Mouse (Mus musculus) c-Kit-positive CD71-positive TER-119-positive erythroid progenitor cells, embryonic 14.5 days (primary cell): ENCODE measurements at regions not wholly inside any gene's neighbourhood (a gene's known extent, or its start where the extent isn't known, plus 50 kb on each side); places are given as distances from the start of the nearest gene placed in this dataset.
A peak's percentile ranks its signal among the peaks of the same experiment; 100 is the strongest.

Source experiments
- DNase-seq: peaks from one replicate; pipeline ENCODE4 v3.0.0-alpha.2; 2013; ENCODE audit warnings: low spot score

DNA sequence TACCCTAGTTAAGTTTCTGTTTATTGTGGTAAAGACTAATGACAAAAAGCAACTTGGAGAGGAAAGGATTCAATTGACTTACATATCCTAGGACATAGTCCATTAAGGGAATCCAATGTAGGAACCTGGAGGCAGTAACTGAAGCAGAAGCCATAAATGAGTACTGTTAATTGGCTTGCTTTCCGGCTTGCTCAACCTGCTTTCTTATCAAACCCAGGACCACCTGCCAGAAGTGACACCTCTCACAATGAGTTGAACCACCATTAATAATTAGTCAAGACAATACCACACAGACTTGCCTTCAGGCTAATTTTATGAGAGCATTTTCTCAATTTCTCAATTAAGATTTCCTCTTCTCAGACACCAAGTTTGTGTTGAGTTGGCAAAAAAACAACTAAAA, 148.8 kb downstream of the Ccser2 start:
- DNase-seq, result no peak

DNA sequence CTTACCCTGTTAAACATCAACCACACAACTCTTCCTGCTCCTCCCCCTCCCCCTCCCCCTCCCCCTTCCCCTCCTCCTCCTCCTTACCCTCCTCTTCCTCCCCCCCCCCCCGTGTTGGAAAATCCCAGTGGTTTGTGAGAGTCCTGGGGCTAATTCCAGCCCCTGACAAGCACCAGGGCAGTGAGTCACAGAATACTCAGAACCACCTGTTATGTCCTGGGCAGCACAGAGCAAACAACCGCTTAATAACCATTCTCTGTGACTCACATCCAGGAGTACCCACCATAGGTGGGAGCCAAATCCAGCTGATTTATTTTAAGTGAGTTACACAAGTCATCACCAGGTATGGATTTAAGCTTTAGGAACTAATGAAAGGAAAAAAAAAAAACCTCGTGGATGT, 166.2 kb downstream of the Ccser2 start:
- no peak for DNase-seq

DNA sequence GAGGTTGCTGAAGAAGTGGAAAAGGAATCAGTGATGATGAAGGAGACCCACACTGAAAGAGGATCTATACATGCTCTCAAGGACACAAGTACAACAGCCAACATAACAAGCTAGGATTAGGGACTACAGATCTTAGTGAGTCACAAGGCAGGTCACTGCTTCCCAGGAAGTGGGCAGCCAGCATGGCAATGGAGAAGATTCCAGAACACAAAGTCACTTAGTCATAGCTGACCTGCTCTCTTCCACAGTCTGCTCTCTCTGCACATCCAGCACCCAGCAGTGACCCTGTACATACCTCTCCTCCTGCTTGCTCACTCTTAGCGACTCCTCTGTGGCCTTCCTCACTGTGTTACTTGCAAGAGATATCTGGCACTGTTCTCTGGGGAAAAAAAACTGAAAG, 168.8 kb downstream of the Ccser2 start:
- no peak for DNase-seq

DNA sequence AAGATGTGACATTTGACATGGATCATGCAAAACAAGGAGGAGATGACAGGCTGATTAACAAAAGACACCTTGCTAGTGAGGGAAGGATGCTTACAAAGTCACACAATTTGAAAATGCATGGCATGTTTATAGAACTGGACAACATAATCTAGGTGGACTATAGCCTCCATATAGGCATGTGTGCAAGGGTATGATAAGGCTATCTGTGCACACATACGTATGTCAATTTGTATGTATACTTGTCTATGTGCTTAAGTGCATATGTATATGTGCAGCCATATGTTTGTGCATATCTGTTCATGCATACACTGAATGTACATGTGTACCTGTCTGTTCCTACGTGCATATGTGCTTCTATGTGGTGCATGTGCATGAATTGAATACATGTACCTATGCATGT, 186.7 kb downstream of the Ccser2 start:
- DNase-seq, result no peak

DNA sequence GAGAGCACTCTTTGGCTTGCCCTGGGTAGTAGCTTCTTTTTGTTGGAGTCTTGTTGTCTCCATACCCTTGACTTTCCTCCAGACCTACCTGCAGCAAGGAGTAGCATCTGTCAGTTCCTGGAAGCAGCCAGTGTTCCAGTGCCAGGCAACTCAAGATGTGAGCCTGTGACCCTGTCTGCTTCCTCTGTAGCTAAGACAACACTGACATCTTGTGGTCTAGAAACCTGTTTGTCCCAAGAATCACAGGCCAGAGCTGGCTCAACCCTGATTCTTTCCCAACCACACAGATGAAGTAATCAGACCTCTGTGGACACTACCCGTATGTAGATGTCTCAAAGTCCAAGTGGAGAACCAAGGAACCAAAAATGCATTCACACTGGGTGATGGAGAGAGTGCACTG, 189.6 kb downstream of the Ccser2 start:
- no peak for DNase-seq

DNA sequence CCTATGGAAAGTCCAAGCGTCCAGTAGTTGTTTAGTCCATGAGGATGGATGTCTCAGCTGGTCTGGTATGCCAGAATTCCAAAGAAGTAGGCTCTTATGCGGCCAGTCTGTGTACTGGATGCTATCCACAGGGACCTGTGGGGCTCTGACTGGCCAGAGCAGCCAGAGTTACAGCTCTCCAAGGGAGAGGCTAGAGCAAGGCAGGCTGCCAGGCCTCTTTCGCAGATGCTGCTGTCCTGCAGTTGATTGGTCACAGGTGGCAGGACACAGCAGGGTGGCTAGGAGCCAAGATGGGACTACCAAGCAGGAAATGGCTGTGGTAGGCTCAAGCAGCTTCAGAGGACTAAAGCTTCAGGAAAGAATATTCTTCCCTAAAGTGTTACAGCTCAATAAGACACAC, 194.2 kb downstream of the Ccser2 start:
- DNase-seq, result no peak

DNA sequence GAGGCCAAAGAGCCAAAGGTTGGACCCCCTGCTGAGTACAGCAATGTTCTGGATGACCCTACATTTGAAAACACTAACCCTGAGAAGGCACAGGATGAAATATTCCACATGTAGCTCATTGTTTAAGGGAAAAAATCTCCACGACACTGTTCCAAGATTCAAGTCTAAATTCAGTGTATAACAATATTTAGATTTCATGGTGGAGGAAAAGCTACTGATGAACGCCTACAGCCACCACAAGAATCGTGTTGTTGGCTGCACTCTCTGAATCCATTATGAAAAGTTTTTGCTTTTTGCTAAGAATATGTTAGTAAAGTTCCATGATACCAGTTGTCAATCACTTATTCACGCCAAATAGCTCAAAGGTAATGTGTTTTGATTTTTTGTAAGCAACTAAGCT, 204.2 kb downstream of the Ccser2 start:
- DNase-seq, result no peak

DNA sequence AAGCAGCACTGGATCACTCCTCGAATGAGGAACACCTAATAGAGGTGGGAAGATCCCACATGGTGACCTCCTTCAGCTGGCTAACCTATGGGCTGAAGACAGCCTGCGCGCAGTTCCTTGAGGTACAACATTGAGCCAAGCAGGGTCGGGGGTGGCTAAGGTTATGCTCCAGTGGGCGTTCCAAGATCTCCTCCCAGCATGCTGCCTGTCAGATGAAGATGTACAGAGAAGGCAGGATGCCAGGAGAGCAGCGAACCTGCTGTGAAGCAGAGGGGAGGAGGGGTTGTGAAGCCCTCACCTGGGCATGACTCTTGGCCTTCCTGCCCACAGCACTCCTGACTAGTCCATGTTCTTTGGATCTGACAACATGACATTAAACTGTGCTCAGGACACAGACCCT, 212.5 kb downstream of the Ccser2 start:
- DNase-seq, result no peak

DNA sequence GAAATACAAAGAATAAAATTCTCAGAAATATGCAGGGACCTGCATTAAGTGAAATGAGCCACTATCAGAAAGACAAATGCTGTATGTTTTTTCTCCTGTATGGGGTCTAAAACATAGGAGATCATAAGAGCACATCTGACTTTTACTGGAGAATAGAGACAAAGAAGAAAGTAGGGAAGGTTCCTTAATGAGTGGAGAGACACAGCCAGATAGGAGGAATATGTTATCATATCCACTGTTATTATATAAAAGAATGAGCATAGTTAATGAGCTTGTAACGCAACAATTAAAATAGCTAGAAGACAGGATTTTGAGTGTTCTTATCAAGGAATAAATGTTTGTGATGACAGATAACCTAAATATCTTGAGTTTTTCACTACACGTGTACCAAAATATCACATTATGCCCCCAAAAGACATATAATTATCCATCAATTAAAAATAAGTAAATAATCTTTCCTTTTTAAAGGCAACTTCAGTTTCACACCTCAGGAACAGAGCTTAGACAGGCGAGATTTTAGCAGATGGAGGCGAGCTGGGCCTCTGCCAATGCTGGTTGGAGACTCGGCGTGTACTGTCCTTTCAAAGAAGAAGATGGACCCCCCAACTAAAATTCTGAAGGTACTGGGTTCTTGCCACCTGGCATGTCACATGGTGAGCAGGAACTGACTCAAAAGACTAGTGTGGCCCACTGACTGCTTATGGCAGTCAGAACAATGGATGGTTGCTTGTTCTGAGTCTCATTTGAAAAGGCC, 220.3 kb downstream of the Ccser2 start:
- no peak for DNase-seq

DNA sequence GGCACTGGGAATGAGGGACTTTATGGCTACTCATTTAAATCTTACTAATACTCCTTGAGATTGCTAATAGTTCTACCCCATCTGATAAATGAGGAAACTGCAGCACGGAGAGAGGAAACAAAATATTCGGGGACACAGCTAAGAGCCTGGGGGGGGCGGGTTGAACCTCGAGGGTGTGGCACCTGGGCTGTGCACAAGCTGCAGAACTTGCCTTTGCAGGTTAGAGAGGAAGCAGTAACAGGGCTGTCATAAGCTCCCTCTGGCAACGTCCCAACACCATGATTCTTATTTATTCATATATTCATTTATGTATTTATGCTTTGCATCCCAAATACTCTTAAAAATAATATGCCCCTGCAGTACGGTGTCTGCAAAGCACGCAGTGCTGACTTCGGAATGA, 237.5 kb downstream of the Ccser2 start:
- DNase-seq, result no peak

DNA sequence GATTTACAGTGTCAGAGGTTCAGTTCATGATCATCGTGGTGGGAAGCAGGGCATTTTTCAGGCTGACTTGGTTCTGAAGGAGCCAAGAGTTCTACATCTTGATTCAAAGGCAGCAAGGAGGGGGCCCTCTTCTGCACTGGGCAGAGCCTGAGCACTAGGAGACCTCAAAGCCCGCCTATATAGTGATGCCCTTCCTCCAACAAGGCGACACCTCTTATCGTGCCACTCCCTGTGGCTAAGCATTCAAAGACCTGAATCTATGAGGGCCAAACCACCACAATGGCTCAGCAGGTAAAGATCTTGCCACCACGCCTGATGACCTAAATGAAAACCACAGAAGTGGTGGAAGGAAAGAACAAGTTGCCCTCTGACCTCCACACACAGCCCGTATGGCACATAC, 242.5 kb downstream of the Ccser2 start:
- DNase-seq, result no peak

DNA sequence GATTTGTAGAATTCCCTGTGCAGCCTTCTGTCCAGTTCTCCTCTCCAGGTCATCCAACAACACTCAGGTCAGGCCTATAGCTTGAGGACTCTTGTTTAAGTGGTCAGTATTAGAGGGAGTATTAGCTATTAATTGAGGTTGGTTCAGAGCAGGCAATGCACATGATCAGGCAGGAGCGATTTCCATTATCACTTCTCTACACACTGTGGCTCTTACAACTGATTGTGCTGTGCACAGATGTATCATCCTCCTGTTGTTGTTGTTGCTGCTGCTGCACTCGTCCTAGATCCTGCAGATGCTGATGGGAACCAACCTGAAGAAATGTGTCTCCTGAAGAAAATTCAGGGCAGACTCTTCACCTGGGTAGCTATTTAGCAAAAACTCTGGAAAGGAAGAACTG, 252.9 kb downstream of the Ccser2 start:
- DNase-seq, result no peak

DNA sequence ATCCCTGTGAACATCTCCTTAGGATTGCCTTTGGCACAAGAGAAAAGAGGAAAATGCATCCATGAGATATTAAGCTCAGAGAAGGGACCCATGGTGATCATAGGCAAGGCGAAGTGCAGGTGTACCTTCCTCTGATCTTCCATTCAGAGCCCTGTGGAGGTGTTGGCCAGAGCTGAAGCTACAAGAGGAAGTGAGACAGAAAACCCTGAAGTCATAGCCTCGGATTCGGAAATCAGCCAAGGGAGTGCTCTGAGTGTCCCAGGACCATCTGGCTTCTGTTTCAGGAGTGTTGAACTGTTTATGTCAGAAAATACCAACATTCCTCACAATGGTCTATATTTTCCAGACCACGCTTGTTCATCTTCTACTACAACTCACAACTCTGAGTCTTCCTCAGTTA, 271.6 kb downstream of the Ccser2 start:
- DNase-seq, result no peak

DNA sequence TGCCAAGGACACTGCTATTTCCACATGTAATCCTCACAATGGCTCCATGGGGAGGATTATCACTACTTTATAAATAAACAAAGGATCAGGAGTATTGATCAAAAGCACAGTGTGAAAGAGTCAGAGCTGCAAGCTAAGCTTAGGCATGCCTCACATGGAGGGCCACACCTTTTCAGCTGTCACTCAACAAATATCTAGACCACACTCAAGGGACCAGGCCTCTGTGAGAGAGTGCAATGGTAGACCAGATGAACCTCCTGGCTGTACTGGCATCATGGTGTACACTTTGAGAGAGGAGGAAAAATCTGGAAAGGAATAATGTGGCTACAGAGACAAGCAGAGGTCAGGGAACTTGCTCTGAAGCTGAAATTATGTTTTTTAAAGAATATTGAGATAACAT, 276.6 kb downstream of the Ccser2 start:
- DNase-seq, result no peak

DNA sequence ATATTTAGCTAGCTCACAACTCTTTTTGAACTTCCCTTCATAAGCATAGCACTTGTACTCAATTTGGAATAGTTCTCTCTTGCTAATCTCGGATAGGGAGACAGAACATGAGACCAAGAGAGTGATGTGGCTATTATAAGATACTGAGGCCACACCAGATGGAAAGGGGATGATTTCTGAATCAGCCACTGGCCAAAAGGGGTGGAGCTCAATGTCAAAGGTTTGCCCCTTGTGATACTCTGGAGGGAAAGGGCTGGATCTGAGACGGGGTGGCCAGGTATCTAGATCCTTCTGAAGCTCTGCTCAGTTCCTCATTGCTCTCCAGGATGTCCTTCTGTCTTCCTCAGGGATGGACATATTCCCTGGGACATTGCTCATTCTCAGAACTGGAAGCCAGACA, 277.6 kb downstream of the Ccser2 start:
- DNase-seq, result peak; percentile 2

DNA sequence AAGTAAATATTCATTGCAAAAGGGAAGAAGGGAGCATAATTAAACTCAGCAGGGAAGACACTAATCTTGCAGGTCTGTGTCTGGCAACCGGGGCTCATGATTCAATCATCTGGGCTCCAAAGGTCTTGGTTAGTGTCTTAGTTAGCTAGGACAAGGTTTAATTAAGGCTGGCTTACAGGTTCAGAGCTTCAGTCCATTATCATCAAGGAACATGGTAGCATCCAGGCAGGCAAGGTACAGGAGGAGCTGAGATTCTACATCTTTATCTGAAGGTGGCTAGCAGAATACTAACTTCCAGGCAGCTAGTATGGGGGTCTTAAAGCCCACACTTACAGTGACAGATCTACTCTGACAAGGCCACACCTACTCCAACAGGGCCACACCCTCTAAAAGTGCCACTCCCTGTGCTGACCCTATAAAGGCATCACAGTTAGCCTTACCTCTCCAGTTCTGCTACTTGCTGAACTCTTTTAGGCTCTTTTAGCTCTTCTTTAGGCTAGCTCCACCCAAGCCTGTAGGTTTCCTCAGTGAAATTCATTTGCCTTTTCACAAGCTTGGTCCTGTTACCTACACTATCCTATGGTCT, 309.8 kb downstream of the Ccser2 start:
- DNase-seq, result peak; percentile 1

DNA sequence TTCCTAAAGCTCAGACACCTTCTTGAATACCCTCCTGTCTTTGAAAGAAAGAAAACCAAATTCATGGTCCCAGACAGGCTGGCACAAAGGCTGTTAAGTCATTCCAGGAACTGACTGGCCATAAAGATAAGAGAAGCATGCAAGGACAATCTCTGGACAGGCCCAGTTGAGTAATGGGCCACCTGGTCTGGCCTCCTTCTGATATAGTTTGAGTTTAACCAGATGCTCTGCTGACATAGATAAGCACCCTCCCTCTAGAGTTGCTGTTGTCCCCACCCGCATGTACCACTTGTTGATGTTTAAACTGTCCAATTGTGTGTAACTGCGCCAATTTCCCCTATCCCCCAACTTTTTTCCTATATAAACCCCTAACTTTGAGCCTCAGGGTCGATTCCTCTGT, 310.4 kb downstream of the Ccser2 start:
- peak; percentile 25 for DNase-seq

DNA sequence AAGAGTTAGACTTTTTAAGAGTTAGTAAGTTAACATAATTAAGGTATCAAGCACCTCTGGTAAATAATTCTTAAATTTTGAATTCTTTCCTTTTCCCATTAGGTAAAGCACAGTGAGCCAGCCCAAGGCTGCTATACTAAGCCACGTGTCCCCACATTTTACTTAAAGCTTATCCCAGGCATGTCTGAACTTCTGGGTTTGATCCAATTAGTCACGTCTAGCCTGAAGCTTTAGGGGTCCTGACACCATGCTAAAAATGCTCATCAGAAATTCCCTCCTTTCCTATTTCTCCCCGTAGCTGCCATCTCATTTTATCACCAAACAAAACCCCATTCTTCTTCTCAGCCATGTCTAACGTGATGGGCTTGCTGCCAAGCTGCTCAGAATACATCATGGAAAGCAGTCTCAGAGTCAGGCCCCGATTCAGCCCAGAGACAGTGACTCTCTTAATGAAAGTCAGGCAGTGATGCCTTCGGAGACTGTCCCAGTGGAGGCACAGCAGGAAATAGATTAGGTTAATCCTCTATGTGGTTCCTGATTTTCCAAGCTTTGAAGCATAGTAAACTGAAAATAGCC, 315.5 kb downstream of the Ccser2 start:
- DNase-seq, result no peak

DNA sequence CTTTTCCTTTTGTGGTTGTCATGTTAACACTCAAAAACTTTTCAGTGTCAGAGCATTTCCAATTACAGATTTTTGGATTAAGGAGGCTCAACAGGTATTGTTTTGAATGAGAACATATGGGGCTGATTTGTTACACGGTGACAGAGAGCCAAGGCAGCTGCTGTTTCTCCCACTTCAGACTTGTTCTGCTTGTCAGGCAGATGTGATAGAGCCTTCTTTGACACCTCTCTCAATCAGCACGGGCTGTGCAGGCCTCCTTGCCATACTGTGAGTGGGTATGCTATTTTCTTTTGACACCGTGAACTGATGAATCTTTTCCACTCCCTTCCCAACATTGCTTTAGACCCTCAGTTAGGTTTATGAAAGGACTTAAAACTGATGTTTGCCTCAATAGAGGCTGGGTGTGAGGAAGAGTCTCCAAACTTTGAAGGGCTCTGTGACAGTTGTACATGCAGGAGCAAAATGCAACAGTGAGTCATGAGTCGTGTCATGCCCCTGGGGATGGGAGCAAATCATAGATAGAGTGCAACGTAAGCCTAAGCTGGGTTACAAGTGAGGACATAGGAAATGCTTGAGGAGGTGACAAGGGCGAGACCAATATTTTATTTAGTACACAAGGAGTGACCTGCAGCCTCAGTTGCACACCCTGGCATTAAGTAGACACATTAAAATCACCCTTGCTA, 317.4 kb downstream of the Ccser2 start:
- no peak for DNase-seq

DNA sequence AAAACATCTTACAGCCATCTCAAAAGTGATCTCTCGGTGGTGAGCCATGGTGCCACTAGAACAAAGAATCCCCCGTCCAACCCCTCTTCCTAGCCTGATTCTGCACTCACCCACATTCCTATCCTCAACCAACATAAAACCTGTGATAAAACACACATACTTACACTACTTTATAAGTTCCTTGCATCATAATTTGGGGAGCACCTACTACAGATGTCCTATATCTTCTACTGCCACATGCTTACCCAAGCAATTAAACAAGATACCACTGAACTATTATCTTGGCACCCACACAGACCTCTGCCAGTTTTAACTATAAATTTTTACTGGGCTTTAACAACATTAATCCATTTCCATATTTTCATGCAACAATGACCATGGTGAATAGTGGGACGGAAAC, 321.9 kb downstream of the Ccser2 start:
- no peak for DNase-seq

DNA sequence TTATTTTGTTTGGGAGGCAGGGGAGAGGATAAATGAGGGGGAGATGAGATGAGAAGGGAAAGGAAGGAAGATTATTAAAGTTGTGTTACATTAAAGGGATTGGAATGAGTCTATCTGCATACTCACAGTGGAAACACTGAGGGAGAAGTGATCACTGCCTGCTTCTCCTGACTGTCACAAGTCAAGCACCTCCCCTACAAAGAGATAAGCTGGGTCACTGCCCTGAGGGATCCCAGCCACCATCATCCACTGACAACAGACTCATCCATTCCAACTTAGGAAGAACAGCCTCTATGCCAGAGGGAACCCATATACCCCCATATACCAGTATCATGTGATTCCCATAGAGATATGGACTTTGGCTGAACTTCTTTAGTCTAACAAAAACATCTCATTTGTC, 322.3 kb downstream of the Ccser2 start:
- DNase-seq, result no peak

DNA sequence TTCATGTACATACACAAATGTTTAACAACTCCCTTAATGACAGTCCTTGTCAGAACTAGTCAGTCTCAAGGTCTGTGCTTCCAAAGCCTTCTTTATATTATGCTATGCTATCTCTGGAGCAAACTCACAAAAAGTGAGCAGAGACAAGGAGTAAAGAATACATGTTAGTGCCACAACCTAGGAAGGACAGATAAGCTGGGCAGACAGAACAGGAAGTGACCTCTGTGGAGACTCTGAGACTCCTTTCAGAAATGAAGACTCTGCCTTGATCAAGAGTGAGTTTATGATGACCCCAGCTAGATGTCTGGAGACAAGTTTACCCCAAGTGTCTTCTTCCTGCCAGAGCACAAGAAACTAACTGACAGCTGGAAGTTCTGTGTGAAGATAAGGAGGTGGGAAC, 343.8 kb downstream of the Ccser2 start:
- DNase-seq, result no peak

DNA sequence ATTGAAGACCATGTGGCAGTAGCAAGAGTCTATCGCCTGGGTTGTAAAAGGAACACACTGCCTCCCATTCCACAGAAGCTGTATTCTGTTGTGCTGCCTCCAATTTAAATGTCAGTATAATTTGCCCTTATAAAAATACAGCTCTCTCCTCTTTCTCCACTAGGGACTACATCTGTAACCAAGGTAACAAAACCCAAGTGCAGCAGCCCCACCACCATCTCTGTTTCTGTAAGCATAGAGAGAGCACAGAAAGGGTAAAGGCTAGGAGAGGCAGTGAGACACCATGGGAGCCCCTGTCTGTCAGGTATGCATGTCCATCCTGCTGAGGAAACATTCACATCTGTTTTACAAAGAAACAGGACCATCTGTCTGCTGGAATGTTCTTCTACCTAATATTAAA, 344.4 kb downstream of the Ccser2 start:
- DNase-seq, result no peak
